ENCODE assay signal across 10 mouse cellular contexts in the genomic region with DNA sequence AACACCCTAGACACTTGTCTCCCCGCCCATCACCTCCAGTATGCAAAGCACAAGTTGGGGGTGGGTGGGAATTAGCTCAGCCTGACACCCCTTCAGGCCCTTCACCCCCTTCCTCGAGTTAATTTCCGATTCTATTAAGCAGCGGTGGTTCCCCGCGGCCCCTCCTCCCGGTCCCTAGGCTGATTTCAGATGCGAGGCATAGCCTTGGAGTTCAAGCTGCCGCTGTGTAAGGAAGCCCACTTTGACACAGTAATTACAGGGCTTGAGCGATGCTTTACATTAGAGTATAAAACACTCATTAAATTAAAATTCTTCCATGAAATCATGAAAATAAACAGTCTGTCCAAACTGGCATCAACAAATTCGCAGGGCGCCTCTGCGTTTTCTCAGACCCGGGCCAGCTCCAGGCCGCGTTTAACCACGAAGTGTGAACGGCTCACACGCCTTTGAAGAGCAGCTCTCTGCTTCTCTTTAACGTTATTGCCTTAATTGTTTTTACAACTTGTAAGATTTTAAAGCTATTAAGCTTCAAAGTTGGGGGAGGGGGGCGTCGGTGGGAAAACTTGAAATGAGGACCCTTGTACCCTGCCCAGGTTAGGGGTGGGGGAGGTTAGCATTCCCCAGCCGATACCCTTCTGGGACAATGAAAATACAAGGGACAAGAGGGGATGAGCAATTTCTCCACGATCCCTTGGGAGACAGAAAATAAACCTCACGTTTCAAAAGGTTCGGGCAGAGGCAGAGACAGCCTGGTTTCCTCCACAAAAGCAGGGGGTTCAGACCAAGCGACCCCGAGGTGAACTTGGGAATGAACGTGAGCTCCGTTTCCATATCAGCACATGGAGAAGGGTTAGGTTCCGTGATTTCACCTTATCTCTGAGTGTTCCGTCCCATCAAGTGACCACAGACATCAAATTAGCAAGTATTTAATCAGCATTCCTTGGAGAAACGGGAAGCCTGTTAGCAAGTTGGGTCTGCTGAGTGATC.
DNase-seq lines count a peak whose midpoint lies in the region; ATAC-seq lines count a peak whose summit lies in the region.
"Had no signal": no experiment of that assay in that cellular context is flagged by ENCODE, and none has a peak within 500 bp of the region (broad histone marks: within the 10 kb centered on the region; RNA-seq: fewer than 3 reads in every experiment).

No protein-coding gene starts in this region.

- ATAC-seq in kidney, embryonic 14.5 days (ENCODE audit: low FRiP score, low TSS enrichment), result no peak; the same call in 1 of the 2 replicates
- ATAC-seq in embryonic facial prominence, embryonic 11.5 days (replicated peaks; ENCODE audit: insufficient number of reproducible peaks, low FRiP score, low TSS enrichment, low read depth), result peak; percentile 67
- ATAC-seq in hindbrain, embryonic 13.5 days (ENCODE audit: low FRiP score), result peak; percentile 80

- 2% methylated on average over 33 of the region's 33 CpGs for WGBS in kidney, embryonic 14.5 days
- WGBS in embryonic facial prominence, embryonic 11.5 days, result 10% methylated on average over 33 of the region's 33 CpGs
- whole genome bisulfite sequencing in hindbrain, embryonic 13.5 days, result 12% methylated on average over 33 of the region's 33 CpGs

- DNase-seq in kidney, adult 8-10 months, result no peak
- DNase-seq in embryonic facial prominence, embryonic 11.5 days (ENCODE audit: low spot score), result peak; percentile 71
- DNase-seq in neural tube, embryonic 10.5 days (ENCODE audit: extremely low spot score, low spot score), result peak; percentile 43
- DNase-seq in thymus, adult 18-20 months, result no peak
- DNase-seq in layer of hippocampus, adult 9-11 months, result no peak
- no peak for DNase-seq in left cerebral cortex, adult 11 months (ENCODE audit: low spot score)
- DNase-seq: adrenal gland, postnatal 36 days had no signal

- H3K4me1 ChIP-seq in kidney, embryonic 14.5 days (ENCODE audit: control insufficient read depth, insufficient read depth, low read length), result peaks cover 15% of the 10 kb centered on the region; the same call in 1 of the 2 replicates
- H3K4me1 ChIP-seq in embryonic facial prominence, embryonic 11.5 days (ENCODE audit: control insufficient read depth, insufficient read depth, low read length), result peaks cover 2% of the 10 kb centered on the region; the same call in 1 of the 2 replicates
- H3K4me1 ChIP-seq in hindbrain, embryonic 13.5 days (replicated peaks), result peaks cover 26% of the 10 kb centered on the region
- H3K4me1 ChIP-seq: liver, embryonic 15.5 days had no signal

- no peaks in the 10 kb centered on the region for H3K36me3 ChIP-seq in kidney, embryonic 14.5 days (ENCODE audit: control insufficient read depth, insufficient read depth, low read length)
- H3K36me3 ChIP-seq in embryonic facial prominence, embryonic 11.5 days (replicated peaks; ENCODE audit: control insufficient read depth, insufficient read depth, low read depth, low read length), result no peaks in the 10 kb centered on the region
- H3K36me3 ChIP-seq in hindbrain, embryonic 13.5 days, result no peaks in the 10 kb centered on the region
- H3K36me3 ChIP-seq: liver, embryonic 15.5 days had no signal

- no peak overlapping the region for H3K27ac ChIP-seq in kidney, embryonic 14.5 days (ENCODE audit: low read depth, low read length)
- no peak overlapping the region for H3K27ac ChIP-seq in embryonic facial prominence, embryonic 11.5 days (replicated peaks; ENCODE audit: low read depth, low read length)
- H3K27ac ChIP-seq in hindbrain, embryonic 13.5 days, result no peak overlapping the region
- H3K27ac ChIP-seq: liver, embryonic 15.5 days had no signal

- peaks cover 40% of the 10 kb centered on the region for H3K27me3 ChIP-seq in kidney, embryonic 14.5 days (ENCODE audit: control insufficient read depth, insufficient read depth, low read length)
- no peaks in the 10 kb centered on the region for H3K27me3 ChIP-seq in embryonic facial prominence, embryonic 11.5 days (ENCODE audit: control insufficient read depth, insufficient read depth, low read length)
- H3K27me3 ChIP-seq in hindbrain, embryonic 13.5 days, result peaks cover 16% of the 10 kb centered on the region

- H3K9ac ChIP-seq in kidney, embryonic 14.5 days (ENCODE audit: low read depth, low read length), result no peak overlapping the region
- H3K9ac ChIP-seq in embryonic facial prominence, embryonic 11.5 days (replicated peaks; ENCODE audit: low read length), result no peak overlapping the region
- H3K9ac ChIP-seq in hindbrain, embryonic 13.5 days, result 0 out of 2 replicates have a peak overlapping the region, but pooled peaks have one; percentile 19
- H3K9ac ChIP-seq: liver, embryonic 15.5 days had no signal

- peaks cover 4% of the 10 kb centered on the region; the same call in 1 of the 2 replicates for H3K9me3 ChIP-seq in kidney, embryonic 14.5 days (ENCODE audit: control insufficient read depth, low read length)
- H3K9me3 ChIP-seq in embryonic facial prominence, embryonic 11.5 days (replicated peaks; ENCODE audit: control insufficient read depth, low read length), result no peaks in the 10 kb centered on the region
- H3K9me3 ChIP-seq in hindbrain, embryonic 13.5 days, result no peaks in the 10 kb centered on the region
- H3K9me3 ChIP-seq: liver, embryonic 15.5 days had no signal

- peak overlapping the region; percentile 7; the same call in 1 of the 2 replicates for H3K4me3 ChIP-seq in kidney, embryonic 14.5 days (ENCODE audit: low read length)
- H3K4me3 ChIP-seq in embryonic facial prominence, embryonic 11.5 days (ENCODE audit: low read depth, low read length), result no peak overlapping the region
- H3K4me3 ChIP-seq in hindbrain, embryonic 13.5 days, result peak overlapping the region; percentile 6; the same call in 1 of the 2 replicates
- H3K4me3 ChIP-seq: liver, embryonic 15.5 days had no signal

- H3K4me2 ChIP-seq in kidney, embryonic 14.5 days (replicated peaks; ENCODE audit: low read depth, low read length), result peak overlapping the region; percentile 25
- peak overlapping the region; percentile 10; the same call in 1 of the 2 replicates for H3K4me2 ChIP-seq in embryonic facial prominence, embryonic 11.5 days (ENCODE audit: low read depth, low read length)
- H3K4me2 ChIP-seq in hindbrain, embryonic 13.5 days, result peak overlapping the region; percentile 43
- H3K4me2 ChIP-seq: liver, embryonic 15.5 days had no signal

Comparison
In these comparisons a context has a peak if more than half of its experiments do, and no peak if none do; other contexts are left out.
1. DNase-seq: peak in embryonic facial prominence, embryonic 11.5 days (single experiment) and neural tube, embryonic 10.5 days (single experiment); none in kidney, adult 8-10 months (0 of 2), thymus, adult 18-20 months (0 of 2), layer of hippocampus, adult 9-11 months (single experiment) and left cerebral cortex, adult 11 months (single experiment).
2. Peak in every context shown above with its lines, with median percentiles within 50 percentile points of each other: H3K4me2 ChIP-seq.